Mouse (Mus musculus): Measurements from ENCODE around the gene Ralgps1. TPM values are rescaled to one million over a fixed set of nuclear protein-coding genes. Genes with fewer than 3 reads are reported as not detected.

Ralgps1 gene
- polyA plus RNA-seq, 2 experiments: 3.5 to 5.4 TPM

DNA sequence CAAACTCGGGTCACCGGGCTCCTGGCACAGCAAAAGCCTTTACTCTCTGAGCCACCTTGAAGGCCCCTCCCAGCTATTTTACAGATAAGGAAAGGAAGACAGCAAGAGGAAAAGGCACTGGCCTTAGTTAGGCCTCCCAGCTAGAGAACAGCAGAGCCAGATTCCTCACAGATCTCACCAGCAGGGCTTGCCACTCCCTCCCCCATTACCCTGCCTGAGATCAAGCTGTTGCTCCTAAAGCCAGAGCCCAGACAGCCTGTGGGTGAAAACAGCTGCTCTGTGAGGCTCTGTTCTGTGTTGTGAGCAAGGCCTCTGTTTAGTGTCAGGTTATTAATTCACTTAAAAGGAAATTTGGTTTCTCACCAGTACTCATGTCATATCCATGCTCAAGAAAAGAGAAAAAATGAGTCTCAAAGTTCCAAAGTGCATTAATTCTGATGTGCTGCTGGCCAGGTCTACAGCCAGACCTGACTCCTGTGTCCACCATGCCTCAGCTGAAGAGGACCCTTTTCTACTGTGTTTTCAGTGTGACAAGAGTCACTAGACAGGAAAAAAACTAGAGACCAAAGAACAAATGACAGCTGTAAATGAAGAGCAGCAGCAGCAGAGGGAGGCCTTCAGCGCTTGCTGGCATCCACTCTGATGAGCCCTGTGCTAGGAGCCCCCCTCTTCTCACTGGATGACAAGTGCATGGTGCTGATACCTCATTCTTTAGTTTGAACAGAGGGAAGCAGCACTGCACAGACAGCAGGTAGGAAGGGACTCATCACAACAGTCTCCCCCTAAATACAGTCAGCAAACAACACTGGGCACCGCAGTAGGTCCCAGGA, 55.8 kb downstream of the Ralgps1 start:
- no peak for TF ChIP-seq POLR2A (IDR thresholded peaks at IDR 0.05; ENCODE audit: borderline replicate concordance, extremely low read depth, insufficient read depth, insufficient read length)
- peak; percentile 38 for DNase-seq (ENCODE audit: low spot score)
- 0 out of 2 replicates have a peak overlapping the region, but pooled peaks have one; percentile 7 for H3K9ac ChIP-seq (ENCODE audit: low read depth, low read length, severe bottlenecking)
- peak; percentile 60; the same call in 1 of the 2 replicates for ATAC-seq (ENCODE audit: low FRiP score, low read depth)
- WGBS: 74% methylated on average over 4 of the region's 4 CpGs
- H3K9me3 ChIP-seq (ENCODE audit: control insufficient read depth, low read length): no peaks in the 10 kb centered on the region
- H3K4me1 ChIP-seq (ENCODE audit: control insufficient read depth, insufficient read depth, low read length): peaks cover 8% of the 10 kb centered on the region
- no peak overlapping the region for H3K4me3 ChIP-seq (replicated peaks; ENCODE audit: low read length)
- no peaks in the 10 kb centered on the region for H3K36me3 ChIP-seq (ENCODE audit: control insufficient read depth, insufficient read depth, low read length)
- no peaks in the 10 kb centered on the region for H3K27me3 ChIP-seq (ENCODE audit: control insufficient read depth, insufficient read depth, low read length)
- no peak overlapping the region for H3K4me2 ChIP-seq (replicated peaks; ENCODE audit: low read depth, low read length, severe bottlenecking)
- no peak overlapping the region; the same call in 1 of the 2 replicates for H3K27ac ChIP-seq (replicated peaks; ENCODE audit: low read depth, low read length)

DNA sequence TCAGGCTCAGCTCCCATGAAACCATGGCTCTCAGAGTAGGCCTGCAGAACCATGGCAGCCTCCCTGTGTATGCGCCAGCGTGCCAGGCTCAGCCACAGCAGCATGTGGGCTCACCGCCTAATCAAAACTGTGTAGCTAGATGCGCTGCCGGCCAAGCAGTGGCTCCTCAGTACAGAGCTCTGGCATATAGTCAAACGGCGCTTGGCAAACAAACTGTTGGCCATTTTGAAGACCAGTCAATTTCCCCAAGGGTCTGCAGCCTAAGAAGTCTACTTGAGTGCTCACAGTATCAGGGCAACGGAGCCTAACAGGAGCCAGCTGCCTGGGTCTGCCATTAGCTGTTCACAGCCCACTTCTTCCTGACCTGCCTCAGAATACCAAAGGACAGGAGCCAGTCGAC, 61.9 kb downstream of the Ralgps1 start:
- WGBS: 68% methylated on average over 9 of the region's 9 CpGs
- ATAC-seq (ENCODE audit: low FRiP score, low read depth): no peak
- H3K9me3 ChIP-seq (ENCODE audit: control insufficient read depth, low read length): no peaks in the 10 kb centered on the region
- H3K4me3 ChIP-seq (replicated peaks; ENCODE audit: low read length): no peak overlapping the region
- DNase-seq (ENCODE audit: low spot score): no peak
- H3K4me2 ChIP-seq (replicated peaks; ENCODE audit: low read depth, low read length, severe bottlenecking): no peak overlapping the region
- no peak overlapping the region for H3K27ac ChIP-seq (replicated peaks; ENCODE audit: low read depth, low read length)
- H3K27me3 ChIP-seq (ENCODE audit: control insufficient read depth, insufficient read depth, low read length): no peaks in the 10 kb centered on the region
- no peaks in the 10 kb centered on the region for H3K4me1 ChIP-seq (ENCODE audit: control insufficient read depth, insufficient read depth, low read length)
- TF ChIP-seq POLR2A (IDR thresholded peaks at IDR 0.05; ENCODE audit: borderline replicate concordance, extremely low read depth, insufficient read depth, insufficient read length): no peak
- H3K36me3 ChIP-seq (ENCODE audit: control insufficient read depth, insufficient read depth, low read length): no peaks in the 10 kb centered on the region
- no peak overlapping the region for H3K9ac ChIP-seq (ENCODE audit: low read depth, low read length, severe bottlenecking)

DNA sequence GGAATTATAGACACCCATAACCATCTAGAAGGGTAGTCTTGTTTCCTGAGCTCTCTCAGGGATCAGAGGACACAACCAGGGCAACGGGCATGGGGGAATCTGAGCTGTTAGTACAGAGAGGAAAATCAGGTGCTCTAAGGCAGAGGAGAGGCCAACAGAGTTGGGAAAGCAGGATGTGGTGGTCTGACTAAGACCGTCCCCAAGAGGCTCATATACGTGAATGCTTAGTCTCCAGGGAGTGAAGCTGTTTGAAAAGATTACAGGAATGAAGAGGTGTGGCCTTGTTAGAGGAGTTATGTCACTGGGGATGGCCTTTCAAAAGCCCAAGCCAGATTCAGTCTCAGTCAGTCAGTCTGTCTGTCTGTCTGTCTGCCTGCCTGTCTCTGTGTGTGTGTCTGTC, 64.7 kb downstream of the Ralgps1 start:
- H3K36me3 ChIP-seq (ENCODE audit: control insufficient read depth, insufficient read depth, low read length): no peaks in the 10 kb centered on the region
- 78% methylated on average over 3 of the region's 3 CpGs for WGBS
- ATAC-seq (ENCODE audit: low FRiP score, low read depth) (no peak), DNase-seq (ENCODE audit: low spot score) (no peak)
- no peak for TF ChIP-seq POLR2A (IDR thresholded peaks at IDR 0.05; ENCODE audit: borderline replicate concordance, extremely low read depth, insufficient read depth, insufficient read length)
- H3K9ac ChIP-seq (ENCODE audit: low read depth, low read length, severe bottlenecking): no peak overlapping the region
- H3K4me1 ChIP-seq (ENCODE audit: control insufficient read depth, insufficient read depth, low read length): peaks cover 17% of the 10 kb centered on the region
- H3K4me2 ChIP-seq (replicated peaks; ENCODE audit: low read depth, low read length, severe bottlenecking): no peak overlapping the region
- H3K4me3 ChIP-seq (replicated peaks; ENCODE audit: low read length): no peak overlapping the region
- no peaks in the 10 kb centered on the region for H3K27me3 ChIP-seq (ENCODE audit: control insufficient read depth, insufficient read depth, low read length)
- no peak overlapping the region for H3K27ac ChIP-seq (replicated peaks; ENCODE audit: low read depth, low read length)
- H3K9me3 ChIP-seq (ENCODE audit: control insufficient read depth, low read length): no peaks in the 10 kb centered on the region

DNA sequence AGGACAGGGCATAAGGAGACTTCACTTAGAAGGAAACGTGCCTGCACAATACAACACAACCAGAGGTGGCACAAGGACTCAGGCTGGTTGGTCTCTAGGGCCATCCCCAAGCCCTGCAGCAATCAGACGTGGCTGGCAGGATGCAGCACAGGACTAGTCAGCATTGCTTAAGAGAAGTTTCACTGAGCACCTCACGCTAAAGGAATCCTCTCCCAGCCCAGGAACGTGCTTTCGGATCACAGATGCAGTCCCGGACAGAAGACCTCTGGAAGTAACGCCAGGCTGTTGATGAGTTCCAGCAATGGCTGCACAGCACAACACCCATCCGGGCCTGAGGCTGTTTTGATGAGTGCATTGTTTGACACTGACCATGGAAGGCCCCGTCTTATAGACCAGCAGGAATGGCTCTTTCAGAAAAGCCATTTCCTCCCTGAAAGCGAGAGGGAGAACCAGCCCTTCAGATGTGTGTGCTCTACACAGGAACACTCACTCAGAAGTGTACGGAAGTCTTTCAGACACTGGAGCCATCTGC, 67.8 kb downstream of the Ralgps1 start:
- Histone ChIP-seq H3K9ac (ENCODE audit: low read depth, low read length, severe bottlenecking) (no peak overlapping the region), H3K4me1 (ENCODE audit: control insufficient read depth, insufficient read depth, low read length) (peaks cover 30% of the 10 kb centered on the region), H3K27ac (replicated peaks; ENCODE audit: low read depth, low read length) (no peak overlapping the region), H3K27me3 (ENCODE audit: control insufficient read depth, insufficient read depth, low read length) (no peaks in the 10 kb centered on the region), H3K36me3 (ENCODE audit: control insufficient read depth, insufficient read depth, low read length) (no peaks in the 10 kb centered on the region), H3K4me3 (replicated peaks; ENCODE audit: low read length) (no peak overlapping the region), H3K9me3 (ENCODE audit: control insufficient read depth, low read length) (no peaks in the 10 kb centered on the region), H3K4me2 (replicated peaks; ENCODE audit: low read depth, low read length, severe bottlenecking) (no peak overlapping the region)
- TF ChIP-seq POLR2A (IDR thresholded peaks at IDR 0.05; ENCODE audit: borderline replicate concordance, extremely low read depth, insufficient read depth, insufficient read length): no peak
- 48% methylated on average over 11 of the region's 11 CpGs for WGBS
- ATAC-seq (ENCODE audit: low FRiP score, low read depth): no peak
- DNase-seq (ENCODE audit: low spot score): no peak

DNA sequence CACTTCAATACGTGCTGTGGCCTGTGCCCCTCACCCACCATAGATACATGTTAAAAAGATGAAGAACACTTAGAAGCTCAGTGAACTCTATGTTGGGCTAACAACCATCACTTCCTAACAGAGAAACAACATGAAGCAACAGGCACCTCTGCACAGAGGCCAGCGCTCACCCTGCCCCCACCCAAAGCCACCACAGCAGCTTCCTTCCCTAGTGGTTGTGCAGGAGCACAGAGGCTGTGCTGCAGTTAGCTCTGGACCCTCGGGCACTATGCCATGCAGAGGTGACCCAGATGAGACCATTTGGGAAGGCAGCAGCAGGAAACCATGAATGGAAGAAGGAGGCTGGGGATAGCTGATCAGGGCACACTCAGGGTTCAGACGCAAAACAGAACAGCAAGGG, 68.5 kb downstream of the Ralgps1 start:
- Histone ChIP-seq H3K9ac (ENCODE audit: low read depth, low read length, severe bottlenecking) (no peak overlapping the region), H3K27me3 (ENCODE audit: control insufficient read depth, insufficient read depth, low read length) (no peaks in the 10 kb centered on the region), H3K36me3 (ENCODE audit: control insufficient read depth, insufficient read depth, low read length) (no peaks in the 10 kb centered on the region), H3K27ac (replicated peaks; ENCODE audit: low read depth, low read length) (no peak overlapping the region), H3K9me3 (ENCODE audit: control insufficient read depth, low read length) (no peaks in the 10 kb centered on the region), H3K4me1 (ENCODE audit: control insufficient read depth, insufficient read depth, low read length) (peaks cover 30% of the 10 kb centered on the region), H3K4me2 (replicated peaks; ENCODE audit: low read depth, low read length, severe bottlenecking) (no peak overlapping the region), H3K4me3 (replicated peaks; ENCODE audit: low read length) (no peak overlapping the region)
- DNase-seq (ENCODE audit: low spot score) (no peak), ATAC-seq (ENCODE audit: low FRiP score, low read depth) (no peak)
- 50% methylated on average over 4 of the region's 4 CpGs for WGBS
- TF ChIP-seq POLR2A (IDR thresholded peaks at IDR 0.05; ENCODE audit: borderline replicate concordance, extremely low read depth, insufficient read depth, insufficient read length): no peak

All from limb, embryonic 14.5 days (tissue).